Mouse (Mus musculus): ENCODE results near the gene Glipr1l1.
"Not testable (repeated sequence)": the region's sequence is repeated elsewhere in the genome, so short reads cannot be mapped to it uniquely, and the experiment has no call there.

DNA sequence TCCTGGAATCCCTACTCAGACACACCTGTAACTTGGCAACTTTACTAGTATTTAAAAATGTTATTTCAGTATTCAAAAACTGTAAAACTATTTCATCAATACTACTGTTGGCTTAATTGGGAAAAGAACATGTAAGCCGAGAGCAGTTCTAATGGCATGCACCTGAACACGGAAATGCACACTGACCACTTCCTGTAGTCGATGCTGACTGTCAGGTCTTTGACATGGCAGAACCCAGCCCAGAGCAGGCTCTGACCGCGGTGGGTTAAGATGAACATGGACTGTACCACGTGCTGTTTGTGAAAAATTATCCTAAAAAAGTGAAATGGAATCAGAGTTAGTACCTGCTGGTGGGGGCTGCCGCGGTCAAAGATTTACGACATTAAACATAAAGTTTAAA lies 16.5 kb upstream of the Glipr1l1 start:
- TF ChIP-seq CTCF (conservative IDR thresholded peaks at IDR 0.05; ENCODE audit: insufficient read depth, insufficient read length, low read depth, low read length); POLR2A (IDR thresholded peaks at IDR 0.05; ENCODE audit: low read depth, low read length): not testable (repeated sequence)

Measured in kidney, adult 2 months (tissue).